Mouse (Mus musculus) lung, postnatal 25 days (tissue): ENCODE results near the gene Tac2.
"Not testable (repeated sequence)": the region's sequence is repeated elsewhere in the genome, so short reads cannot be mapped to it uniquely, and the experiment has no call there.

Experiments used
- DNase-seq: peaks from one replicate; pipeline ENCODE4 v3.0.0; 2022; ENCODE audit warnings: low spot score

Gene Tac2

GRCm38 (mm10) chr10:127759181-127760110, 35.2 kb downstream of the Tac2 start, which contains the start of the genes Rdh1 and Rdh16f1:
Rdh1 (plus strand) TSS chr10:127759721.
Rdh16f1 (plus strand) TSS chr10:127759787.
- DNase-seq = no peak

GRCm38 (mm10) chr10:127762926-127763325, 38.6 kb downstream of the Tac2 start:
- not testable (repeated sequence) for DNase-seq

GRCm38 (mm10) chr10:127763914-127764680, 39.8 kb downstream of the Tac2 start:
- no peak for DNase-seq

- DNase-seq = no peak
Measured at GRCm38 (mm10) chr10:127766564-127766963, 42.3 kb downstream of the Tac2 start.

GRCm38 (mm10) chr10:127776011-127776410, 51.7 kb downstream of the Tac2 start, which contains the start of gene Rdh9:
Rdh9 (plus strand) TSS chr10:127776386.
- DNase-seq = no peak
